Mouse (Mus musculus) T-helper 2 cell (primary cell): ENCODE data around the gene Ncr1.
"Not testable (repeated sequence)": the region's sequence is repeated elsewhere in the genome, so short reads cannot be mapped to it uniquely, and the experiment has no call there.

Source experiments
- in situ Hi-C: fragments of 300-600 bp; cut with MboI, MseI; formaldehyde crosslinking; loops from one replicate; pipeline ENCODE4 v1.15.1; 2025; ENCODE audit warnings: high pct_unique_total_duplicates

Ncr1 gene

DNA sequence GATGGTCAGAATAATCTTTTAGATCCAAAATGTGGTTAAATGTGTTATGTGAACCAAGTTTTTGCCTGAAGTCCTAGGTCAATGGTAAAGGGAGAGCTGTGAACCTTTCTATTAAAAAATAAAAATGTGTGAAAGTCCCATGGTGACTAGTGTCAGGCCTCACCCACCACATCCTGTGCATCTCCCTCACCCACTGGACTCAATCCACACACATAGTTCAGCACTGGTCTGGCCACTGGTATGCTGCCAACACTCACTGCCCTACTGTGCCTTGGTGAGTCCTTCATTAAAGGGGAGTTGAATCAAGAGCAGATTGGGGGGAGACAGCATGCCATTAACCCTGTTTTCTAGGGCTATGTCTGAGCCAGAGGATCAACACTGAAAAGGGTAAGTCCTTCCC lies at the start of gene Ncr1:
Ncr1 (plus strand) TSS at position 216 of the 400 bp plus-strand sequence.
- in situ Hi-C loops: no loop called here

GRCm38 (mm10) chr7:4292638-4293037 lies 44.9 kb upstream of the Ncr1 start:
- in situ Hi-C loops: no loop called here

DNA sequence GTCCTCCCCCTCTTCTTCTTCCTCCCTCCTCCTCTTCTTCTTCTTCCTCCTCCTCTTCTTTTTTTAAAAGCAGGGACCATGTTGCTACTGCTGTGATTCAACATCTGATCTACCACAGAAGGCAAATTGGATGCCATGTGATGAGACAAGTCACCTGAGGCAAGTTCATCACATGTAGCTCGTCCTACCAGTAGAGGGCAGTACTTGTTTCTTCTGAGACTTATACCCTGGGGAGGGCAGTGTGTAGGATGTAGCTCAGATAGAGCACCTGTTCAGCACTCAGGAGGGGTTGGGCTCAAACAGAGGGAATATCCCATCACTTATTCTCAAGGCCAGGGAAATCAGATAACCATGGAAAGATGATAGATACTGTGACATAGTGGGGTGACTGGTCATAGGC lies 40.3 kb upstream of the Ncr1 start:
- in situ Hi-C loops: loop anchor here (5.0 kb wide), 1 partner anchor 225 kb away; the partner anchor contains the start of gene Tnni3

DNA sequence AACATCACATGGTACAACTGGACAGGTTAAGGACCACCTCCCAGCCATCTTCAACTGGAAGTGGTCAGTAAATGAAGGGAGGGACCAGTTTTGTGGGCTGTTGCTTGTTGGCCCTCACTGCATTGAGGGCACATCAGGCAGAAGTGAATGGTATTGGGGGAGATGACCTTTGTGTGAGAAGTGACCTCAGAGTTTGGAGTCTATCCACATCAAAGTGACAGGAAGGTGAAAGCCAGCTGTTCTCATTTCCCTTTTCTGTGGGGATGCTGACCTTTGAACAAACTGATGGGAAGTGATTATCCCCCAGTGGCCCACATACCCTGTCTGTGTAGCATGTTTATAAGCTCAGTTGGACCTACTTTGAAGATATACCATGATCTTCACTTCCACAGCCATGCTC lies 37.4 kb upstream of the Ncr1 start:
- in situ Hi-C loops: no loop called here

- in situ Hi-C loops: no loop called here
Measured at GRCm38 (mm10) chr7:4303457-4303856, 34.1 kb upstream of the Ncr1 start.

- in situ Hi-C loops: not testable (repeated sequence)
Measured at GRCm38 (mm10) chr7:4313109-4313508, 24.4 kb upstream of the Ncr1 start.

GRCm38 (mm10) chr7:4313531-4313930 lies 24.0 kb upstream of the Ncr1 start:
- in situ Hi-C loops: not testable (repeated sequence)

- in situ Hi-C loops: no loop called here
Measured at GRCm38 (mm10) chr7:4323301-4323700, 14.2 kb upstream of the Ncr1 start.

DNA sequence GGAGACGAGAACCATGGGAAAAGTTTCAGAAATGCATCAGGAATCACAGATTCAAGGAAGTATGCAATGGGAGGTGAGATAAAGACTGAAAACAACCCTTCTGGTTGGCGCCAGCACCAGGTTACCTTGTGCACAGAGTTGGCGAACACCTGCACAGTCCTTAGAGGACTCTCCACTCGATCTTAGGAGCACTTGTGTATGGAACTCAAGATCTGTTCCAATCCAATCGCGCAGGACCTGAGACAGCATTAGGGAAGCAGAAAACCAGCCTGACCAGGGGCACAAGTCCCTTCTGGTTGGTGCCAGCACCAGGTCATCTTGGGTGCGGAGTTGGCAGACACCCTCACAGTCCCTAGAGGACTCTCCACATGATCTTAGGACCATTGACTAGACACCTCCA lies 36.0 kb downstream of the Ncr1 start:
- in situ Hi-C loops: no loop called here
